In the genomic region with DNA sequence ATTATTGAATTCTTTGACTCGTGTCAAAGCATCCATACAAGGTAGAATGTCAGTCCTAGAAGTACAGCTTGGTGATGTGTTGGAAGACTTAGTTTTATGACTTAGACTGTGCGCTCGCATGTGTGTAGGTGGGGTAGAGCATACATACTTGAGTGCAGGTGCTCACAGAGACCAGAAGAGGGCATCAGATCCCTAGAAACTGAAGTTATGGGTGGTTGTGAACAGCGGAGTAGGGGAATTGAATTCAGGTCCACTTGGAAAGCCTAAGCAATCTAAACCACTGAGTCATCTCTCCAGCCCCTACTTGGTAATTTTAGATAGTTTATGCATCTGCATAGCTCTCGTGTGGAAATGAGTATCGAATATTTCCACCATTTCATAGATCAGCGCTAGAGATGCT, we compare ENCODE assay signal across 18 mouse cellular contexts. TPM values are rescaled to one million over a fixed set of nuclear protein-coding genes. Genes with fewer than 3 reads are reported as not detected.
A peak's percentile ranks its signal among the peaks of the same experiment; 100 is the strongest.
DNase-seq lines count a peak whose midpoint lies in the region; ATAC-seq and TF ChIP-seq lines count a peak whose summit lies in the region.
"Had no signal": no experiment of that assay in that cellular context is flagged by ENCODE, and none has a peak within 500 bp of the region (broad histone marks: within the 10 kb centered on the region; RNA-seq: fewer than 3 reads in every experiment).

No protein-coding gene starts in this region.

- no peak overlapping the region for H3K4me2 ChIP-seq in midbrain, embryonic 11.5 days
- no peak overlapping the region for H3K4me2 ChIP-seq in midbrain, embryonic 13.5 days (replicated peaks)
- H3K4me2 ChIP-seq: midbrain, embryonic 12.5 days; neural tube, embryonic 12.5 days had no signal

- H3K27me3 ChIP-seq in heart, adult 2 months (ENCODE audit: control insufficient read depth, insufficient read depth, low read length): no peaks in the 10 kb centered on the region; the same call in 1 of the 2 replicates
- H3K27me3 ChIP-seq in midbrain, embryonic 11.5 days (ENCODE audit: control insufficient read depth, insufficient read depth, low read length): no peaks in the 10 kb centered on the region
- H3K27me3 ChIP-seq in midbrain, embryonic 13.5 days: no peaks in the 10 kb centered on the region
- H3K27me3 ChIP-seq: midbrain, embryonic 12.5 days; neural tube, embryonic 12.5 days had no signal

- DNase-seq in heart, adult 2 months: no peak
- DNase-seq in heart, adult 8-10 months (ENCODE audit: low spot score): no peak
- peak; percentile 82 for DNase-seq in midbrain, embryonic 11.5 days (ENCODE audit: low spot score, missing footprints)
- peak; percentile 27 for DNase-seq in c-Kit-positive CD71-positive TER-119-negative erythroid progenitor cells, embryonic 14.5 days (ENCODE audit: low read depth)
- DNase-seq in thymus, adult 18-20 months: no peak
- DNase-seq: cerebellum, postnatal 25 days; heart, adult 11 months; kidney, adult 18-20 months; layer of hippocampus, adult 9-11 months; lung, adult 2 months had no signal

- no peak overlapping the region for H3K4me3 ChIP-seq in heart, adult 2 months
- H3K4me3 ChIP-seq in midbrain, embryonic 11.5 days (ENCODE audit: low read depth, low read length): no peak overlapping the region
- H3K4me3 ChIP-seq in midbrain, embryonic 13.5 days (replicated peaks): no peak overlapping the region
- H3K4me3 ChIP-seq: midbrain, embryonic 12.5 days; neural tube, embryonic 12.5 days had no signal

- H3K79me2 ChIP-seq in heart, adult 2 months (replicated peaks; ENCODE audit: control insufficient read depth, insufficient read depth, low read length): no peaks in the 10 kb centered on the region

- no peak overlapping the region for H3K27ac ChIP-seq in heart, adult 2 months
- H3K27ac ChIP-seq in midbrain, embryonic 11.5 days (ENCODE audit: low read depth, low read length): no peak overlapping the region
- no peak overlapping the region for H3K27ac ChIP-seq in midbrain, embryonic 13.5 days
- H3K27ac ChIP-seq: midbrain, embryonic 12.5 days; neural tube, embryonic 12.5 days had no signal

- H3K36me3 ChIP-seq in heart, adult 2 months (ENCODE audit: control insufficient read depth, insufficient read depth, low read length): no peaks in the 10 kb centered on the region
- no peaks in the 10 kb centered on the region for H3K36me3 ChIP-seq in midbrain, embryonic 11.5 days (ENCODE audit: control insufficient read depth, insufficient read depth, low read length)
- H3K36me3 ChIP-seq in midbrain, embryonic 13.5 days: no peaks in the 10 kb centered on the region
- H3K36me3 ChIP-seq: midbrain, embryonic 12.5 days; neural tube, embryonic 12.5 days had no signal

- H3K4me1 ChIP-seq in heart, adult 2 months (ENCODE audit: control insufficient read depth, insufficient read depth, low read length): no peaks in the 10 kb centered on the region
- H3K4me1 ChIP-seq in midbrain, embryonic 11.5 days (ENCODE audit: control insufficient read depth, insufficient read depth, low read length): no peaks in the 10 kb centered on the region
- no peaks in the 10 kb centered on the region for H3K4me1 ChIP-seq in midbrain, embryonic 13.5 days (replicated peaks)
- H3K4me1 ChIP-seq: midbrain, embryonic 12.5 days; neural tube, embryonic 12.5 days had no signal

- no peak for TF ChIP-seq POLR2A in heart, adult 2 months (IDR thresholded peaks at IDR 0.05; ENCODE audit: insufficient read depth, low read depth, low read length)

- H3K9ac ChIP-seq in heart, adult 2 months (ENCODE audit: low read depth, low read length): no peak overlapping the region
- no peak overlapping the region for H3K9ac ChIP-seq in midbrain, embryonic 11.5 days (ENCODE audit: low read length)
- no peak overlapping the region for H3K9ac ChIP-seq in midbrain, embryonic 13.5 days (replicated peaks)
- H3K9ac ChIP-seq: midbrain, embryonic 12.5 days; neural tube, embryonic 12.5 days had no signal

- no peak for TF ChIP-seq EP300 in heart, adult 2 months (IDR thresholded peaks at IDR 0.05; ENCODE audit: insufficient read depth, low read depth, low read length)

- no peak for ATAC-seq in midbrain, embryonic 11.5 days (ENCODE audit: low FRiP score)
- ATAC-seq in midbrain, embryonic 13.5 days: no peak
- ATAC-seq in megakaryocyte-erythroid progenitor cell, adult 5-6 weeks (replicated peaks; ENCODE audit: low FRiP score, low TSS enrichment, poor library complexity, severe bottlenecking): peak; percentile 91
- ATAC-seq in activated CD4-positive, CD25-positive, alpha-beta regulatory T cell, adult 4 months: no peak
- ATAC-seq: forebrain, embryonic 16.5 days had no signal

- no peaks in the 10 kb centered on the region for H3K9me3 ChIP-seq in midbrain, embryonic 11.5 days (ENCODE audit: control insufficient read depth, low read length)
- no peaks in the 10 kb centered on the region for H3K9me3 ChIP-seq in midbrain, embryonic 13.5 days
- H3K9me3 ChIP-seq: midbrain, embryonic 12.5 days; neural tube, embryonic 12.5 days had no signal

- peak; percentile 31 for TF ChIP-seq CTCF in heart, adult 2 months (IDR thresholded peaks at IDR 0.05)

- WGBS in heart, adult 2 months: 84% methylated on average over 7 of the region's 7 CpGs
- WGBS in midbrain, embryonic 11.5 days: 82% methylated on average over 7 of the region's 7 CpGs
- WGBS in midbrain, embryonic 13.5 days: 84% methylated on average over 7 of the region's 7 CpGs

- intact Hi-C loops in heart, adult 2 months (cut with DNase I): no loop called here

RNA-seq across cellular contexts. Expression of a gene that starts 59.7 kb away (rescaled TPM):
- total RNA-seq in heart, adult 2 months (2021): under 1 TPM; 0.09 to 0.13 TPM
- polyA plus RNA-seq in heart, adult 2 months (2012; rRNA removed): not detected in 2 replicates
- under 1 TPM in 2 of 4 experiments, not detected in 2; 0.06 to 0.19 TPM for total RNA-seq in heart, adult 8-10 months (2022)
- 0.04 and 0.07 TPM in 2 replicates for polyA plus RNA-seq in midbrain, embryonic 11.5 days (2014; fragmentation: Nextera tagmentation; extraction: Ambion mirVana)
- polyA plus RNA-seq in midbrain, embryonic 13.5 days (2015; fragmentation: Nextera tagmentation; extraction: Ambion mirVana): 0.13 and 0.23 TPM in 2 replicates
- not detected in 2 replicates for total RNA-seq in megakaryocyte-erythroid progenitor cell, adult 5-6 weeks (2014; fragmentation: Nextera tagmentation)
- not detected in 2 replicates for total RNA-seq in megakaryocyte-erythroid progenitor cell, adult 5-6 weeks (2017)
- polyA plus RNA-seq in activated CD4-positive, CD25-positive, alpha-beta regulatory T cell, adult 4 months (2017; shearing (Covaris generic)): under 1 TPM in 1 of 2 experiments, not detected in 1; 0.08 TPM
- polyA plus RNA-seq: lung, adult 2 months; small intestine, adult 2 months; stomach, embryonic 16.5 days had no signal

Comparison
In these comparisons a context has a peak if more than half of its experiments do, and no peak if none do; other contexts are left out.
1. DNase-seq: peak in midbrain, embryonic 11.5 days (single experiment) and c-Kit-positive CD71-positive TER-119-negative erythroid progenitor cells, embryonic 14.5 days (single experiment); none in heart, adult 2 months (0 of 2), heart, adult 8-10 months (single experiment) and thymus, adult 18-20 months (0 of 2).